Mouse (Mus musculus) CH12.LX (cell line): Measurements from ENCODE around the gene Lin7b.

Experiments used
- BHLHE40 ChIP-seq: IDR thresholded peaks from 2 replicates; pipeline ENCODE4 v1.6.1; 2011; ENCODE audit warnings: mild to moderate bottlenecking, low read depth, low read length, improper control_type of control experiment
- CTCF ChIP-seq, 2 experiments: IDR thresholded peaks in 1 of 2; conservative IDR thresholded peaks in 1 of 2; 2 replicates each; pipeline ENCODE4 v1.5.1; 2011 to 2012; ENCODE audit warnings: low read depth in 2 of 2, low read length in 2 of 2, improper control_type of control experiment in 1 of 2, inconsistent platforms in 1 of 2, mild to moderate bottlenecking in 1 of 2, moderate library complexity in 1 of 2
- HCFC1 ChIP-seq: IDR thresholded peaks from 2 replicates; pipeline ENCODE4 v1.6.1; 2012; ENCODE audit warnings: low read depth, mild to moderate bottlenecking, inconsistent platforms, low read length, improper control_type of control experiment
- IRF4 ChIP-seq: IDR thresholded peaks from 2 replicates; pipeline ENCODE4 v1.6.1; 2014; ENCODE audit warnings: low read depth, mild to moderate bottlenecking, inconsistent platforms, low read length, improper control_type of control experiment
- JUND ChIP-seq: conservative IDR thresholded peaks from 2 replicates; pipeline ENCODE4 v1.6.1; 2011; ENCODE audit warnings: low read depth, low read length, improper control_type of control experiment
- KAT2A ChIP-seq: IDR thresholded peaks from 2 replicates; pipeline ENCODE4 v1.6.1; 2012; ENCODE audit warnings: low read length, improper control_type of control experiment, inconsistent platforms; ENCODE audit not compliant: insufficient replicate concordance
- MAX ChIP-seq: IDR thresholded peaks from 2 replicates; pipeline ENCODE4 v1.6.1; 2011; ENCODE audit warnings: low read length, improper control_type of control experiment
- MEF2A ChIP-seq: IDR thresholded peaks from 2 replicates; pipeline ENCODE4 v1.6.1; 2014; ENCODE audit warnings: low read depth, mild to moderate bottlenecking, inconsistent platforms, low read length, improper control_type of control experiment, borderline replicate concordance
- NELFE ChIP-seq: IDR thresholded peaks from 2 replicates; pipeline ENCODE4 v1.6.1; 2011; ENCODE audit warnings: low read depth, low read length, improper control_type of control experiment
- POLR2A ChIP-seq: IDR thresholded peaks from 2 replicates; pipeline ENCODE4 v1.6.1; 2011; ENCODE audit warnings: low read depth, mild to moderate bottlenecking, improper control_type of control experiment, low read length
- SIN3A ChIP-seq: IDR thresholded peaks from 2 replicates; pipeline ENCODE4 v1.6.1; 2012; ENCODE audit warnings: low read length, improper control_type of control experiment, inconsistent platforms
- USF1 ChIP-seq: IDR thresholded peaks from 2 replicates; pipeline ENCODE4 v1.6.1; 2014; ENCODE audit warnings: low read depth, mild to moderate bottlenecking, inconsistent platforms, low read length, improper control_type of control experiment

DNA sequence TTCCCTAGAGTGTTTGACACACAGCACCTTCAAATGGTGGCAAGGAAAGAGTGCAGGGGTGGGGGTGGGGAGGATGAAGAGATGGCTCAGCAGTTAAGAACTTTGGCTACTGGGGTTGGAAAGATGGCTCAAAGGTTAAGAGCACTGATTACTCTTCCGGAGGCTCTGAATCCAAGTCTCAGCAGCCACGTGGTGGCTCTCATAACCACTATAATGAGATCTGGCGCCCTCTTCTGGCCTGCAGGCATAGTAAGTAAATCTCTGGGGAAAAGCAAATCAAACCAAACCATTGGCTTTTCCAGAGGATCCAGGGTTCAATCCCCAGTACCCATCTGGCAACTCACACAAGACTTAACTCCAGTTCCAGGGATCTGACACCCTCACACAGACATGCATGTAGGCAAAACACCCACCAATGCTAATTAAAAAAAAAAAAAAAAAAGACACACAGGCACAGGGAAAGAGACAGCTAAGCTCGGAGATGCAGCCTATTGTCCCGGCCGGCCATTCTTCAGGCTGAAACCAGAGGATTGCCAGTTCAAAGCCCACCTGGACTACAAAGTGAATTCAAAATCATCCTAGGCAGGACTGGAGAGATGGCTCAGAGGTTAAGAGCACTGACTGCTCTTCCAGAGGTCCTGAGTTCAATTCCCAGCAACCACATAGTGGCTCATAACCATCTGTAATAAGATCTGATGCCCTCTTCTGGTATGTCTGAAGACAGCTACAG is 33.3 kb upstream of the Lin7b start:
- TF ChIP-seq SIN3A (no peak), IRF4 (no peak), HCFC1 (no peak), POLR2A (no peak), NELFE (no peak), USF1 (no peak), BHLHE40 (no peak), CTCF (conservative IDR thresholded peaks at IDR 0.05 in 1 of 2, IDR thresholded peaks at IDR 0.05 in 1 of 2; ENCODE audit: low read depth in 2 of 2, low read length in 2 of 2) (peak; percentile 27 to 86; a peak in 2 of 4 replicates), KAT2A (no peak), JUND (no peak), MAX (no peak), MEF2A (no peak)
